Mouse (Mus musculus): ENCODE measurements around the gene Sema3e.

GRCm38 (mm10) chr5:14048660-14049059, 23.6 kb downstream of the Sema3e start:
- no peak for TF ChIP-seq CTCF (IDR thresholded peaks at IDR 0.05; ENCODE audit: low read depth, low read length)
- TF ChIP-seq POLR2A (IDR thresholded peaks at IDR 0.05; ENCODE audit: extremely low read depth, insufficient read depth, low read length) = no peak

Measured in liver, adult 2 months (tissue).